Mouse (Mus musculus): ENCODE measurements around the gene Cog6.

Gene Cog6

GRCm38 (mm10) chr3:52960951-52961350 lies 56.1 kb downstream of the Cog6 start:
- DNase-seq = no peak

DNA sequence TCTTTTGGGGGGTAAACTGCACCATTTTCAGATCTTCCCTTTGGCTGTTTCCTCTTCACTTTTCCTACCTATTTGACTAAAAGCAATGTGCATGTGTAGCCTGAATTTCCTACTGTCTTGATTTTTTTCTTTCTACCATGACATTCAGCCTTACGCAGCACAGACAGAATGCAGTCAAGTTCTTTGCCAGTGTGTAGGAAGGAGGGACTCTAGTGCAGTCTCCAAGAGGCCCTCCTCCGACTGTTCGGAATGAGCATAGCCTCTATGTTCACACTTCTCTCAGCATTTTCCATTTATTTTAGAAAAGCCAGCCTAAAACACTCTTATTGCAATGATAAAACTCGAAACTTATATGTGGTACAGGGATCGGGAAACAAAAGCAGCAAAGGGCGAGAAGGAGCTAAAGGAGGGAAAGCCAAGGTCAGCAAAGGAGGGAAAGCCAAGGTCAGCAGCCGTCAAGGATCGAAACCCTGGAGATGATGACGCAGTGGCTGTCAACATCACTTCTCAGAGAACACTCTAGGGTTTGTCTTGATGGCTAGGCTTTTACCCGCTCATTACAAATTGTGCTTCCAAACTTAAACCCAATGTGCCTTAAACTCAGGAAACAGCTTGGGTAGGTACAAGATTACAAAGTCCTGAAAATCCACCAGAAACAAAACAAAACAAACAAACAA lies 58.5 kb downstream of the Cog6 start:
- DNase-seq = no peak

DNA sequence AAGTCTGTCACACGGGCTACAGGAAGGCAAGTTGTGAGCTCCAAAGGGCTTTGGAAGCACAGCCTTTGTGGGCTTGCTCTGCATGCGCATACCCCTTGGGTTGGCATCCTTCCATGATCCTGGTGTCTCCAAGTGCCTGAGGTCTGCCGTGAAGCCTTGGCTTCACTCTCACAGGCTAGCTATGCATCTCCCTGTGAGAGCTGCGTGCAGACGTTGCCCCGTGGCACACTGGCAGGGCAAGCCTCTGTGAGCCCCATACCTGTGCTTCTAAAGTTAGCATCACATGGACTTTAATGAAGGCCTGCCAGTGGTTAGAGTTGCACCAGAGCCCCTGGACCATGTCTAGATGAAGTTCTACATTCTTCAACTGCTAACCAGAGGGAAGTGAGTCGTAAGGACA lies 59.2 kb downstream of the Cog6 start:
- DNase-seq = no peak

DNA sequence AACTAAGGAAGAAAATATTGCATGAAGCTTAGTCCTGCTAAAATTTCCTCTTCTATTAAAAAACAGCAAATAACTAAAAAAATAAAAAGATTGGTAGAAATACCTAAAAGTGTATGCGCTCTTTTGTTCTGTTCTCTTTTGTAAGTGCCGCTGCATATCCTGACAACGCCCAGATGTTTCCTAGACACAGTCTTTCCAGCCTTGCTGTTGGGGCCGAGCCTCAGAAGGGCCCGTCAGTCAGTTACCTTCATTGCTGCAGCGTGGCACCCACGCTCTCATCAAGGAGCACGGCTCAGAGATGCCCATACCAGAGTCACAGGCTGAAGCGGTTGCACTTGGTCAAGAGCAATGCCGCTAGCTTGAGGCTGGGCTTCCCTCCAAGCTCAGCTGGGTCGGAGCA lies 60.8 kb downstream of the Cog6 start:
- DNase-seq = no peak

DNA sequence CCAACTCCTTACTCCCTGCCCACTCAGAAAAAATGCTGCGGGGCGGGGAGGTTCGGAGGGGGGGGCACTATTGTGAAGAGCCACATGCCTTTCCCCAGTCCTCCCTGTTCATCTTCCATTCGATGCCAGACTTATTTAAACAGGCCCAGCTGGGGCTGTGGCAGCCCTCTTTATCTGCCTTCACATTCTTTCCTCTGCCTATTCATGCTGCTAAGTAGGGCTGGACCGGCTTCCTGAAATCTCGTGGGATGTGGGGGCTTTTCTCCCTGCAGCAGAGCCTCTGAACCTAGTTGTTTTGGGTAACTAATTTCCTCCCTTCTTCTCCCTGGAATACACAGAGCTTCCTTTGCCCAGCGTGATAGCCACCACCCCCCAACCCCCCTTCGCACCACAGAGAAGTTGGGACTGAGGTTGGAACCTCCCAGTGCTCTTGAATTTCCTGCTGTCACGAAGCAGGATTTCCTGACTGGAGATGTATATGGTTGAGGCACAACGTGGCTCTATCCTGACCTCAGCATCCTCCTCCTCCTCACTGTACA lies 61.5 kb downstream of the Cog6 start:
- DNase-seq = no peak

GRCm38 (mm10) chr3:52954656-52955055 lies 62.4 kb downstream of the Cog6 start:
- DNase-seq = no peak

DNA sequence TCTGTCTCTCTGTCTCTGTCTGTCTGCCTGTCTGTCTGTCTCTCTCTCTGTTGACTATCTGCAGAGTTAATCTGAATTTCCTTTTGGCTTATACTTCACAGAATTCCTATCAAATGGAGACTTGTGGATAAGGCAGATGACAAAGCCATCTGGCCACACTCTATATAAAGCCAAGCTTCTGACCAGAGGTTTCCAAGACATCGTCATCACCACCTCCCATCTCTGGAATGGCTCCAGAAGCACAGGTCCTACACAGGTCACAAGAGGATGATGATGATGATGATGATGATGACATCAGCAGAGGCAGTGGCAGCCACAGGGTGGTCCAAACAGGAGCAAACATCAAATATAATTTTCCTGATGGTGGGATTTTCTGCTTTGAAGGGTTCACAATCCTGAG lies 63.2 kb downstream of the Cog6 start:
- no peak for DNase-seq

DNA sequence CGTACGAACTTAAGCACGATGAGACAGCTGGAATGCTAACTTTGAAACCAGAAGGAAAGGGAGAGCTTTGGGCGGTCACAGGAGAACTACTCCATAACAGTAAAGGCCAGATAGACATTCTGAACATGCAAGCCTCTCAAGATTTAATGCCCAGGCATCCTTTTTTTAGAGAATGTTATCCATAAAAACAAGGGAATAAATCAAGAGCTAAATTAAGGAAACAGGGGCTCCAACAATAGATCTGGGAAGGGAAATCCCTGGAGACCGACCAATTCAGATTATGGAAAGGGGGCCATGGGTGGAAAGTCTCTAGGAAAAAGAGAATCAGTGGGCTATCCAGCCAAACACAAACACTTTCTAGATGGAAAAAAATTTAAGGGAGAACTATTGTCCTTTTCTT lies 68.2 kb downstream of the Cog6 start:
- no peak for DNase-seq

GRCm38 (mm10) chr3:52947444-52947843 lies 69.6 kb downstream of the Cog6 start:
- DNase-seq = no peak

- DNase-seq = peak; percentile 73 to 79
Measured at GRCm38 (mm10) chr3:52940832-52941468, 76.1 kb downstream of the Cog6 start.

DNA sequence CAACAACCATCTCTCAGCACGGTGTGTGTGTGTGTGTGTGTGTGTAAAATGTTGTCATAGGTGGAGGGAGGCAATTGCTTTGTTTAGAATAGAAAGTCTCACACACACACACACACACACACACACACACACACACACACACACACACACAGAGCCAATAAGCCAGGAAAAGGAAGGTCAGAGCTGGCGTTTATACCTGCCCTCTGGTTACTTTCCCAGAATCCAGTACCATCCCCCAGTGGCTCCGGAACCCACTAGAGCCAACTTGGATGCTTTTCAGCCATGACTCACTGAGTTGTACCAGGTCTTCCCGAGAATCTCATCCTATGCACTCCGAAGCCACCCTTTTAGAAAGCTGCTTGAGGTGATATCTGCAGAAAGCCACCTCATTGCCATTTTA lies 78.6 kb downstream of the Cog6 start:
- DNase-seq = peak; percentile 80 to 83

DNA sequence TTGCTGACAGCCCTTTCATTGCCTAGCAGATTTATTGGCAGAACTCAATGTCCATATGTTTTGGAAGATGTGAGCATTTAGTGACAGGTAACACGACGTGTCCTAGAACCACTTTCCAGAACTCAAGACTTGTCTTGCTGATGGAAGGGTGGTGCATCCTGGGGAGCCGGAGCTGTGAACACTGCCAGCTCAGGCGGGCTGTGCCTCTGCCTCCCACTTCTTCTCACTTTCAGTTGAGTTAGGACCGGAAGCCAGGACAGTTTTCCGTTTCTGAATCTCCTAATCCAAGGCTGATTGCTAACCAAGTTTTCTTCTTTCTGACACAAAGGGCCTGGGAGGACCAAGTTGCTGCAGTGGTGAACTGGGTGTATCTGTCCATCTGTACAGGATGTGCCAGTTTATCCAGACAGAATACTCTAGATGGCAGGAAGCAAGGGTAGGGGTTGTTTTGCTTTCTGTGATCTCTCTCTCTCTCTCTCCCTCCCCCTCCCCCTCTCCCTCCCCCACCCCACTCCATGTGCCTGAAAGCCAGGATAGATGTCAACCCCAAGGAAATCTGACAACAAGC lies 79.2 kb downstream of the Cog6 start:
- peak; percentile 10 to 21 for DNase-seq

- DNase-seq = no peak
Measured at GRCm38 (mm10) chr3:52931956-52932355, 85.1 kb downstream of the Cog6 start.
